Mouse (Mus musculus): ENCODE measurements around the gene Sipa1l2.

DNA sequence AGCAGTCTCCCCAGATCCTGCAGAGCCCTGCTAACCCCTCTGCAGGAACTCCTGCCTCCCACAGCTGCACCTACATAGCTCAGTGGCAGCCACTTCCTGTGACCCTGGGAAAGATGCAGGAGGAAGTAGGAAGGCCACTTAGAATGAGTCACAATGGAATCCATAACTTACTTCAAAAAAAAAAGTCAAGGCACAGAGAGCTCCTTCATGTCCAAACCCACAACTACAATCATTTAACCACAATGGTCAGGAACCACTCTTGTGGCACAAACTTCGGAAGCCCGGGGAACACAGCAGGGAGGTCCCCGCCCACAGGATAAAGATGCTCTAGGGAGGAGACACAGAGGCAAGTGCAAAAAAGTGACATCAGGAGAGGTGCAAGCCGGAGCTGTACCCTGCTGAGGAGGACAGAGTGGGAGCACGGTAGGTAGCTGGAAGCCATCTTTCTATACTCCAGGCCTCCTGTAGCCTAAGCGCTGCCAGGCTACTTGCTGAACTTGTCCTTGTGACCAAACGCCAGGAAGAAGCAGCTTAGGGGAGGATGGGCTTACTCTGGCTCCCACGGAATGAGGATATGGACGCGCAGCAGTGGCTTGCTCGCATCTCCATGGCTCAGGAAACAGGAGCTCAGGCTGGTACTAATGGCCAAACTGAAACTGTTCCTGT, 8.7 kb downstream of the Sipa1l2 start:
- no peak for TF ChIP-seq POLR2A (IDR thresholded peaks at IDR 0.05; ENCODE audit: low read depth, low read length)
- TF ChIP-seq CTCF (IDR thresholded peaks at IDR 0.05; ENCODE audit: borderline replicate concordance, insufficient read depth, low read length), result no peak

Data from embryonic fibroblast, embryonic 13.5 days (primary cell).